Mouse (Mus musculus): Measurements from ENCODE around the gene Tuba1a. TPM values are rescaled to one million over a fixed set of nuclear protein-coding genes. Genes with fewer than 3 reads are reported as not detected.

Tuba1a gene
- polyA plus RNA-seq, 1 experiment from 2014 or later, result 727 TPM

GRCm38 (mm10) chr15:98948857-98949606 lies 4.5 kb downstream of the Tuba1a start:
- Histone ChIP-seq H3K27ac (ENCODE audit: low read length) (no peak overlapping the region), H3K4me3 (ENCODE audit: low read length) (no peak overlapping the region), H3K36me3 (ENCODE audit: control insufficient read depth, insufficient read depth) (0 out of 2 replicates have a peak, but pooled peaks cover 4% of the 10 kb centered on the region), H3K4me2 (ENCODE audit: low read depth, low read length) (no peak overlapping the region), H3K27me3 (ENCODE audit: control insufficient read depth, insufficient read depth, low read length) (no peaks in the 10 kb centered on the region), H3K9ac (ENCODE audit: low read length) (no peak overlapping the region), H3K4me1 (ENCODE audit: control insufficient read depth, insufficient read depth, low read length) (peaks cover 7% of the 10 kb centered on the region), H3K9me3 (replicated peaks; ENCODE audit: control insufficient read depth, low read length) (no peaks in the 10 kb centered on the region; the same call in 1 of the 2 replicates)
- WGBS, result 79% methylated on average over 6 of the region's 6 CpGs
- no peak for ATAC-seq (replicated peaks; ENCODE audit: extremely low read depth, insufficient read depth, low FRiP score)

GRCm38 (mm10) chr15:98948382-98948781 lies 5.1 kb downstream of the Tuba1a start:
- no peak for ATAC-seq (replicated peaks; ENCODE audit: extremely low read depth, insufficient read depth, low FRiP score)

GRCm38 (mm10) chr15:98947884-98948283 lies 5.6 kb downstream of the Tuba1a start:
- H3K27ac ChIP-seq (ENCODE audit: low read length), result no peak overlapping the region
- no peak overlapping the region for H3K4me3 ChIP-seq (ENCODE audit: low read length)
- H3K9ac ChIP-seq (ENCODE audit: low read length), result no peak overlapping the region
- H3K4me1 ChIP-seq (ENCODE audit: control insufficient read depth, insufficient read depth, low read length), result peaks cover 7% of the 10 kb centered on the region
- no peak for ATAC-seq (replicated peaks; ENCODE audit: extremely low read depth, insufficient read depth, low FRiP score)
- no peaks in the 10 kb centered on the region; the same call in 1 of the 2 replicates for H3K9me3 ChIP-seq (replicated peaks; ENCODE audit: control insufficient read depth, low read length)
- no peaks in the 10 kb centered on the region for H3K27me3 ChIP-seq (ENCODE audit: control insufficient read depth, insufficient read depth, low read length)
- H3K36me3 ChIP-seq (ENCODE audit: control insufficient read depth, insufficient read depth), result 0 out of 2 replicates have a peak, but pooled peaks cover 4% of the 10 kb centered on the region
- 51% methylated on average over 3 of the region's 3 CpGs for WGBS
- H3K4me2 ChIP-seq (ENCODE audit: low read depth, low read length), result no peak overlapping the region

More at GRCm38 (mm10) chr15:98948382-98948781, 5.1 kb downstream of the Tuba1a start:
- H3K36me3 ChIP-seq (ENCODE audit: control insufficient read depth, insufficient read depth), result 0 out of 2 replicates have a peak, but pooled peaks cover 4% of the 10 kb centered on the region
- H3K27me3 ChIP-seq (ENCODE audit: control insufficient read depth, insufficient read depth, low read length), result no peaks in the 10 kb centered on the region
- no peak overlapping the region for H3K4me3 ChIP-seq (ENCODE audit: low read length)
- H3K27ac ChIP-seq (ENCODE audit: low read length), result no peak overlapping the region
- no peak overlapping the region for H3K9ac ChIP-seq (ENCODE audit: low read length)
- no peak overlapping the region for H3K4me2 ChIP-seq (ENCODE audit: low read depth, low read length)
- H3K4me1 ChIP-seq (ENCODE audit: control insufficient read depth, insufficient read depth, low read length), result peaks cover 7% of the 10 kb centered on the region
- no peaks in the 10 kb centered on the region; the same call in 1 of the 2 replicates for H3K9me3 ChIP-seq (replicated peaks; ENCODE audit: control insufficient read depth, low read length)

GRCm38 (mm10) chr15:98943133-98943532 lies 10.4 kb downstream of the Tuba1a start:
- no peak overlapping the region for H3K9ac ChIP-seq (ENCODE audit: low read length)
- no peaks in the 10 kb centered on the region; the same call in 1 of the 2 replicates for H3K9me3 ChIP-seq (replicated peaks; ENCODE audit: control insufficient read depth, low read length)
- H3K27ac ChIP-seq (ENCODE audit: low read length), result no peak overlapping the region
- ATAC-seq (replicated peaks; ENCODE audit: extremely low read depth, insufficient read depth, low FRiP score), result no peak
- H3K4me2 ChIP-seq (ENCODE audit: low read depth, low read length), result no peak overlapping the region
- H3K27me3 ChIP-seq (ENCODE audit: control insufficient read depth, insufficient read depth, low read length), result no peaks in the 10 kb centered on the region
- no peaks in the 10 kb centered on the region for H3K4me1 ChIP-seq (ENCODE audit: control insufficient read depth, insufficient read depth, low read length)
- H3K4me3 ChIP-seq (ENCODE audit: low read length), result no peak overlapping the region
- WGBS, result 80% methylated on average over 4 of the region's 4 CpGs
- no peaks in the 10 kb centered on the region for H3K36me3 ChIP-seq (ENCODE audit: control insufficient read depth, insufficient read depth)

- no peak overlapping the region for H3K9ac ChIP-seq (ENCODE audit: low read length)
- no peak overlapping the region for H3K4me2 ChIP-seq (ENCODE audit: low read depth, low read length)
- no peak overlapping the region for H3K4me3 ChIP-seq (ENCODE audit: low read length)
- WGBS, result 61% methylated on average over 4 of the region's 4 CpGs
- no peaks in the 10 kb centered on the region; the same call in 1 of the 2 replicates for H3K9me3 ChIP-seq (replicated peaks; ENCODE audit: control insufficient read depth, low read length)
- no peak for ATAC-seq (replicated peaks; ENCODE audit: extremely low read depth, insufficient read depth, low FRiP score)
- H3K36me3 ChIP-seq (ENCODE audit: control insufficient read depth, insufficient read depth), result no peaks in the 10 kb centered on the region
- no peak overlapping the region for H3K27ac ChIP-seq (ENCODE audit: low read length)
- no peaks in the 10 kb centered on the region for H3K27me3 ChIP-seq (ENCODE audit: control insufficient read depth, insufficient read depth, low read length)
- no peaks in the 10 kb centered on the region for H3K4me1 ChIP-seq (ENCODE audit: control insufficient read depth, insufficient read depth, low read length)
These were observed 11.4 kb downstream of the Tuba1a start for GRCm38 (mm10) chr15:98942081-98942480.

GRCm38 (mm10) chr15:98941539-98941938 lies 12.0 kb downstream of the Tuba1a start:
- H3K27me3 ChIP-seq (ENCODE audit: control insufficient read depth, insufficient read depth, low read length), result no peaks in the 10 kb centered on the region
- ATAC-seq (replicated peaks; ENCODE audit: extremely low read depth, insufficient read depth, low FRiP score), result no peak
- H3K4me3 ChIP-seq (ENCODE audit: low read length), result no peak overlapping the region
- H3K36me3 ChIP-seq (ENCODE audit: control insufficient read depth, insufficient read depth), result no peaks in the 10 kb centered on the region
- H3K27ac ChIP-seq (ENCODE audit: low read length), result no peak overlapping the region
- no peaks in the 10 kb centered on the region; the same call in 1 of the 2 replicates for H3K9me3 ChIP-seq (replicated peaks; ENCODE audit: control insufficient read depth, low read length)
- H3K4me2 ChIP-seq (ENCODE audit: low read depth, low read length), result no peak overlapping the region
- no peak overlapping the region for H3K9ac ChIP-seq (ENCODE audit: low read length)
- 69% methylated on average over 2 of the region's 2 CpGs for WGBS
- no peaks in the 10 kb centered on the region for H3K4me1 ChIP-seq (ENCODE audit: control insufficient read depth, insufficient read depth, low read length)

GRCm38 (mm10) chr15:98940816-98941215 lies 12.7 kb downstream of the Tuba1a start:
- H3K4me2 ChIP-seq (ENCODE audit: low read depth, low read length), result no peak overlapping the region
- no peak overlapping the region for H3K9ac ChIP-seq (ENCODE audit: low read length)
- no peaks in the 10 kb centered on the region for H3K36me3 ChIP-seq (ENCODE audit: control insufficient read depth, insufficient read depth)
- no peaks in the 10 kb centered on the region for H3K27me3 ChIP-seq (ENCODE audit: control insufficient read depth, insufficient read depth, low read length)
- H3K27ac ChIP-seq (ENCODE audit: low read length), result no peak overlapping the region
- WGBS, result 78% methylated on average over 10 of the region's 10 CpGs
- no peaks in the 10 kb centered on the region; the same call in 1 of the 2 replicates for H3K9me3 ChIP-seq (replicated peaks; ENCODE audit: control insufficient read depth, low read length)
- H3K4me1 ChIP-seq (ENCODE audit: control insufficient read depth, insufficient read depth, low read length), result peaks cover 2% of the 10 kb centered on the region
- ATAC-seq (replicated peaks; ENCODE audit: extremely low read depth, insufficient read depth, low FRiP score), result no peak
- no peak overlapping the region for H3K4me3 ChIP-seq (ENCODE audit: low read length)

GRCm38 (mm10) chr15:98934217-98934839 lies 19.2 kb downstream of the Tuba1a start, which contains the start of gene Tuba1b:
Gene Tuba1b, minus strand, starts transcription at chr15:98934565.
- peak within 1 kb of the TSS; percentile 99 for H3K27ac ChIP-seq (ENCODE audit: low read length)
- under 1% methylated on average over 56 of the region's 58 CpGs for WGBS

GRCm38 (mm10) chr15:98933833-98934216 lies 19.7 kb downstream of the Tuba1a start:
- ATAC-seq (replicated peaks; ENCODE audit: extremely low read depth, insufficient read depth, low FRiP score), result peak; percentile 78

More at GRCm38 (mm10) chr15:98934217-98934839, 19.2 kb downstream of the Tuba1a start, which contains the start of gene Tuba1b:
- peak within 1 kb of the TSS; percentile 87 for H3K4me3 ChIP-seq (ENCODE audit: low read length)
- no peaks in the 10 kb centered on the region for H3K9me3 ChIP-seq (replicated peaks; ENCODE audit: control insufficient read depth, low read length)
- H3K9ac ChIP-seq (ENCODE audit: low read length), result peak within 1 kb of the TSS; percentile 97
- H3K4me2 ChIP-seq (ENCODE audit: low read depth, low read length), result peak within 1 kb of the TSS; percentile 94
- peak; percentile 96 for ATAC-seq (replicated peaks; ENCODE audit: extremely low read depth, insufficient read depth, low FRiP score)
- no peaks in the 10 kb centered on the region for H3K27me3 ChIP-seq (ENCODE audit: control insufficient read depth, insufficient read depth, low read length)
- H3K36me3 ChIP-seq (ENCODE audit: control insufficient read depth, insufficient read depth), result peaks cover 9% of the 10 kb centered on the region
- H3K4me1 ChIP-seq (ENCODE audit: control insufficient read depth, insufficient read depth, low read length), result peaks cover 15% of the 10 kb centered on the region

More at GRCm38 (mm10) chr15:98933833-98934216, 19.7 kb downstream of the Tuba1a start:
- H3K27ac ChIP-seq (ENCODE audit: low read length), result peak overlapping the region; percentile 99
- H3K36me3 ChIP-seq (ENCODE audit: control insufficient read depth, insufficient read depth), result peaks cover 9% of the 10 kb centered on the region
- H3K4me3 ChIP-seq (ENCODE audit: low read length), result peak overlapping the region; percentile 87
- H3K4me2 ChIP-seq (ENCODE audit: low read depth, low read length), result peak overlapping the region; percentile 94
- WGBS, result under 1% methylated on average over 35 of the region's 35 CpGs
- no peaks in the 10 kb centered on the region for H3K27me3 ChIP-seq (ENCODE audit: control insufficient read depth, insufficient read depth, low read length)
- H3K9ac ChIP-seq (ENCODE audit: low read length), result peak overlapping the region; percentile 97
- H3K4me1 ChIP-seq (ENCODE audit: control insufficient read depth, insufficient read depth, low read length), result peaks cover 18% of the 10 kb centered on the region
- no peaks in the 10 kb centered on the region for H3K9me3 ChIP-seq (replicated peaks; ENCODE audit: control insufficient read depth, low read length)
